Mouse (Mus musculus): Measurements from ENCODE around the gene Cmc1. TPM values are rescaled to one million over a fixed set of nuclear protein-coding genes. Genes with fewer than 3 reads are reported as not detected.

Gene Cmc1
- polyA plus RNA-seq, 1 experiment from 2014 or later = 61.1 TPM

DNA sequence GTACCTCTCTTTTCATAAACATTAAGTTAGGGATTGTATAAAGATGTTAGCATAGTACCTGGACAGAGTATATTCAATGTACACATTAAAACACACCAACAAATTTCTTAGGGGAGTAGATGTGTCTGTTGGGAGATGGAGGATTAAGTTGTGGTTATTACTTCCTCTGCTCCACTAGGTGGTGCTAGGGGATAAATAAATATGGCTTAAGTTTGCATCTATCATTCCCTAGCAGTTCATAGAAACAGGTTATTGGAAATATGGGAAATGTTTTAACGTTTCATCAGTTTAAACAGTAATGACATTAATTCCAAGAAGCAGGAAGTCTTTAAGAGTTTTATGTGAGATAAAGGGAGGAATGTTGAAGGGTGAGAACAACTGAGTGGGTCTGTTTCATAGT, 96.7 kb downstream of the Cmc1 start:
- H3K4me1 ChIP-seq (replicated peaks; ENCODE audit: control insufficient read depth, insufficient read depth, low read length) = no peaks in the 10 kb centered on the region
- H3K27ac ChIP-seq (ENCODE audit: low read depth) = no peak overlapping the region
- DNase-seq (ENCODE audit: low spot score) = no peak
- no peaks in the 10 kb centered on the region for H3K9me3 ChIP-seq (ENCODE audit: control insufficient read depth, low read length)
- H3K36me3 ChIP-seq (ENCODE audit: control insufficient read depth, insufficient read depth, low read length) = peaks cover 72% of the 10 kb centered on the region
- no peak overlapping the region for H3K9ac ChIP-seq (ENCODE audit: low read length)
- no peak for ATAC-seq (replicated peaks; ENCODE audit: low FRiP score, low TSS enrichment, low read depth)
- H3K4me3 ChIP-seq (ENCODE audit: low read depth, low read length) = no peak overlapping the region
- WGBS = 39% methylated on average over 1 of the region's 1 CpGs
- no peaks in the 10 kb centered on the region for H3K27me3 ChIP-seq (replicated peaks; ENCODE audit: control insufficient read depth, insufficient read depth, low read length)
- no peak overlapping the region for H3K4me2 ChIP-seq (ENCODE audit: low read length)

DNA sequence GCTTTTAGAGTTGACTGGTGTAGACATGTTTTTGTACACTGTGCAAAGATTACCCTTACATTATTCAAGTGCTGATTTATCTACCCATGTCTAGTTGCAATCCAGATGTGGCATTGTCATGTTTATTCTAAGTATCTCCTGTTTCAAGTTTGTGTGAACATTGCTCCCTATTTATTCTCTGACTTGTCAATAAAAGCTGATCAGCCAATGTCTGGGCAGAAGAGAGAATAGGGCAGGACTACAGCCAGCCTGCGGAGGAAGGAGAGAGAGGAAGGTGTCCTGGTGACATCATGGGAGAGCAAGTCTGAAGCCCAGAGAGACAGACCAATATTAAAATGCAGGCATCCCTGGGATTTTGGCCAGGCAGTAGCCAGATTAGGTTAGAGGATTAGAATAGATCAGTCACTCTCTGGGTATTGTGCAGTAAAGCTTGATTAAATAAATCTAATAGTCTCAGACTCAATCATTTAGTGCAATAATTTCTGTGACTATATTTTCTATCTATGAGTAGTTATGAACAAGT, 104.9 kb downstream of the Cmc1 start:
- peaks cover 17% of the 10 kb centered on the region for H3K4me1 ChIP-seq (replicated peaks; ENCODE audit: control insufficient read depth, insufficient read depth, low read length)
- H3K9me3 ChIP-seq (ENCODE audit: control insufficient read depth, low read length) = no peaks in the 10 kb centered on the region
- H3K4me3 ChIP-seq (ENCODE audit: low read depth, low read length) = no peak overlapping the region
- no peak overlapping the region for H3K9ac ChIP-seq (ENCODE audit: low read length)
- ATAC-seq (replicated peaks; ENCODE audit: low FRiP score, low TSS enrichment, low read depth) (no peak), DNase-seq (ENCODE audit: low spot score) (no peak)
- no peak overlapping the region for H3K27ac ChIP-seq (ENCODE audit: low read depth)
- no peaks in the 10 kb centered on the region for H3K27me3 ChIP-seq (replicated peaks; ENCODE audit: control insufficient read depth, insufficient read depth, low read length)
- H3K4me2 ChIP-seq (ENCODE audit: low read length) = no peak overlapping the region
- H3K36me3 ChIP-seq (ENCODE audit: control insufficient read depth, insufficient read depth, low read length) = peaks cover 22% of the 10 kb centered on the region
- 57% methylated on average over 1 of the region's 1 CpGs for WGBS

DNA sequence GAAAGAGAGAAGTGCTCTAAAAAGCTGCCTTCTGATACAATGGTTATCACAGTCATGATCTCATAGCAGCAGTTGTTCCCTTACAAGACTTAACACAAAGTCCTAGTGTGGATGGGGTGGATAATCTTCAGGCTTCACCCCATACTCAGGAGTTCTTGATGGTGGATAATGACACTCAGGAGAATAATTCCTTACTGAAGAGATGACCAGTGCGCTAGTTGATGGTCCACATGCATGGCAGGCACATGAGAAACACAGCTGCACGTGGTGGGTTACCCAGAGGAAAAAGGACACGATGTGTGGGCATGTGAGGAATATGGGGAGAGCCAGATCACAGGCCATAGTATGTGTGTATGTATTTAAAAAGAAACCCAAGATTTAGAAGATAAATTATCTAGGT, 106.4 kb downstream of the Cmc1 start:
- DNase-seq (ENCODE audit: low spot score) = no peak
- Histone ChIP-seq H3K9ac (ENCODE audit: low read length) (no peak overlapping the region), H3K36me3 (ENCODE audit: control insufficient read depth, insufficient read depth, low read length) (peaks cover 11% of the 10 kb centered on the region), H3K9me3 (ENCODE audit: control insufficient read depth, low read length) (no peaks in the 10 kb centered on the region), H3K4me3 (ENCODE audit: low read depth, low read length) (no peak overlapping the region), H3K27me3 (replicated peaks; ENCODE audit: control insufficient read depth, insufficient read depth, low read length) (no peaks in the 10 kb centered on the region), H3K4me2 (ENCODE audit: low read length) (no peak overlapping the region), H3K27ac (ENCODE audit: low read depth) (no peak overlapping the region), H3K4me1 (replicated peaks; ENCODE audit: control insufficient read depth, insufficient read depth, low read length) (peaks cover 17% of the 10 kb centered on the region)
- ATAC-seq (replicated peaks; ENCODE audit: low FRiP score, low TSS enrichment, low read depth) = no peak
- WGBS = 91% methylated on average over 3 of the region's 3 CpGs

DNA sequence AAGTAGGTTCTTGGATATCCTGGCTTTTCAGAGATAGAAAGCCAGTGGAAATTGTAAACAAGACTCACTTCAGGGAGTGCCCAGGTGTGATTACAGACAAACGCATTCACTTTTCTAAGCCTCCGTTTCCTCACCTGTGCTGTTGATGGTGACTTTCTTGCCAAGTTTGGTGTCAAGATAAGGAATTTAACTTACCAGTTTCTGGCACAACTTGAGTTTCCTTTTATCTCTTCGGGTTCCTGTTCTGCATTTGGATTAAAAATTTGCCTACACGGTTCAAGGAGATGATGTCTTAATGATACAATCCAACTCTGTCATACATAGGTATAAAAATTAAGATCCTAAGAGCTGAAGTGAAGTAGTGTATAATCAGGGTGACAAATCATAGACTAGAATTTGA, 107.2 kb downstream of the Cmc1 start:
- whole genome bisulfite sequencing = 83% methylated on average over 4 of the region's 4 CpGs
- Histone ChIP-seq H3K4me3 (ENCODE audit: low read depth, low read length) (no peak overlapping the region), H3K27ac (ENCODE audit: low read depth) (no peak overlapping the region), H3K9ac (ENCODE audit: low read length) (no peak overlapping the region), H3K4me2 (ENCODE audit: low read length) (peak overlapping the region; percentile 15; the same call in 1 of the 2 replicates), H3K36me3 (ENCODE audit: control insufficient read depth, insufficient read depth, low read length) (peaks cover 6% of the 10 kb centered on the region; the same call in 1 of the 2 replicates), H3K4me1 (replicated peaks; ENCODE audit: control insufficient read depth, insufficient read depth, low read length) (peaks cover 17% of the 10 kb centered on the region), H3K9me3 (ENCODE audit: control insufficient read depth, low read length) (no peaks in the 10 kb centered on the region), H3K27me3 (replicated peaks; ENCODE audit: control insufficient read depth, insufficient read depth, low read length) (no peaks in the 10 kb centered on the region)
- no peak for DNase-seq (ENCODE audit: low spot score)
- ATAC-seq (replicated peaks; ENCODE audit: low FRiP score, low TSS enrichment, low read depth) = no peak

DNA sequence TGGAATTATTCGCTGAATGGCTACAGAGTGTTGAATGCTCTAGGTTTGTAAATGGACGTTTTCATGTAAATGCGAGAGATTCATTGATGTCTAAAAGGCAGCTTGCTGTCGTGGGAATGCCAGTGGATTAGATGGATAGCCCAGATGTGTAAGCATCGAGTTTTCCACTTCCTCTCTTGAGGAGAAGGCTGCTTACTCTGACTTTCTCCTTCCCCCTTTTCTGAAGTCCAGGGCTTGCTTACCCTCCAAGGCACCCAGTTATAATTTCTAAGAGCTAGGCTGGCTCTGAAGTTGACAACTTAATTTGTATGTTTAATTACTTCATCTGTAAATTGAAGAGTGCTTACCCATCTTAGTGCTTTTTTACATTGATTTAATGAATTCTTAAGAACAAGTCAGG, 108.3 kb downstream of the Cmc1 start:
- peaks cover 17% of the 10 kb centered on the region for H3K4me1 ChIP-seq (replicated peaks; ENCODE audit: control insufficient read depth, insufficient read depth, low read length)
- peak overlapping the region; percentile 82 for H3K4me2 ChIP-seq (ENCODE audit: low read length)
- H3K4me3 ChIP-seq (ENCODE audit: low read depth, low read length) = peak overlapping the region; percentile 81
- H3K27ac ChIP-seq (ENCODE audit: low read depth) = no peak overlapping the region
- 18% methylated on average over 5 of the region's 5 CpGs for WGBS
- peak overlapping the region; percentile 91 for H3K9ac ChIP-seq (ENCODE audit: low read length)
- DNase-seq (ENCODE audit: low spot score) = no peak
- H3K27me3 ChIP-seq (replicated peaks; ENCODE audit: control insufficient read depth, insufficient read depth, low read length) = no peaks in the 10 kb centered on the region
- H3K36me3 ChIP-seq (ENCODE audit: control insufficient read depth, insufficient read depth, low read length) = no peaks in the 10 kb centered on the region
- H3K9me3 ChIP-seq (ENCODE audit: control insufficient read depth, low read length) = no peaks in the 10 kb centered on the region
- no peak for ATAC-seq (replicated peaks; ENCODE audit: low FRiP score, low TSS enrichment, low read depth)

DNA sequence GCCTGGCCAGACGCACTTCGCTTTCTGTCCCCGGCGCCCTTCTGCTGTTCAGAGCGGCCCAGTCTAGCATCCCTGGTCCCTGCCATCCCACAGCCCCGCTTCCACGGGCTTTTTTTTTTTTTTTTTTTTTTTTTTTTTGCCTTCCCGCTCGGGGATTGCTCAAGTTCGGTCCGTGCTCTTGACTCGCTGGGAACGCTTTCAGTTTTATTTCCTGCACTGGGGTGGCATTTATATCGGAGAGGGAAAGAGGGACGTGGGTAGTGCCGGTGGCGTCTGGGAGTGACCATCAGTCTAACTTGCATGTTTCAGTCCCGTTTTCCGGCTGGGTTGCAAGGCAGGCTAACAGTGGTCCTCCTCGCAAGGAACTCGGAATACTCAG, 109.0 kb downstream of the Cmc1 start:
- DNase-seq (ENCODE audit: low spot score) = no peak
- under 1% methylated on average over 21 of the region's 21 CpGs for WGBS

DNA sequence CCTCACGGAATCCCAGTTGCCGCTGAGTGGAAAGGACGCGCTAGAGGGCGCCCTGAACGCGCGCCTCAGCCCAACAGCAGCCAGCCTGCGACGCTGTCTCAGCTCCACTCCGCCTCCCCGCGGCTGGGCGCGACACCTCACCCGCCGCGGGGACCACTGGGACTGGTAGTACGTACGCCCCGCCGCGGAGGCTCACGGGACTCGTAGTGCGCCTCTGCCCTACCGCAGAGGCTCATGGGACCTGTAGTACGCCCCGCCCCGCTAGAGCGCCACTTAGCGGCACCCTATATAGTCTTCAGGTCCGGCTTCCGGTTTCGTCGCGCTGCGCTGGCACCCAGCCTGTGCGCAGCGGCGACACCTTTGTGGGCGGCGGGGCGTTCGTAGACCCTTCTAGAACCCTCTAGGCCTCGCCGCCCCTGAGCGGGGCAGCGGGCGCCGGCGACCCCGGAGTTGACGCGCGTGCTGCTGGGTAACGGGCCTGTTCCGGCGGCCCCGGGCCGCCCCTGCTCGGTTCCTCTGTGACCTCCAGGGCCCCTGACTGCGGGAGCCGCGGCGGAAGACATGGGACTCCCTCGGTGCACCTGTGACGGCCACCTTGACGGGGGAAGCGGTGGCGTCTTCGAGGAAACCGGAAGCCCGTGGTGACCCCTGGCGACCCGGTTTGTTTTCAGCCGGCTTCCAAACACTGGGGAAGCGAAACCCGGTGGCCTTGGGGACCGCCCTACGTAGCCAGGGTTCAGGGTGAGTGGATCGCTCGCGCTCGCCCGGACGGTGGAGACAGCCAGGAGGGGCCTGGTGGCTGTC, 109.6 kb downstream of the Cmc1 start, which contains the start of gene Azi2:
Gene Azi2 (plus strand): TSS at position 282 of the 804 bp plus-strand sequence.
- no peaks in the 10 kb centered on the region for H3K27me3 ChIP-seq (replicated peaks; ENCODE audit: control insufficient read depth, insufficient read depth, low read length)
- H3K4me2 ChIP-seq (ENCODE audit: low read length) = peak within 1 kb of the TSS; percentile 82
- under 1% methylated on average over 87 of the region's 87 CpGs for WGBS
- DNase-seq (ENCODE audit: low spot score) (peak; percentile 94), ATAC-seq (replicated peaks; ENCODE audit: low FRiP score, low TSS enrichment, low read depth) (peak; percentile 98)
- H3K4me1 ChIP-seq (replicated peaks; ENCODE audit: control insufficient read depth, insufficient read depth, low read length) = peaks cover 17% of the 10 kb centered on the region
- peak within 1 kb of the TSS; percentile 91 for H3K9ac ChIP-seq (ENCODE audit: low read length)
- peak within 1 kb of the TSS; percentile 91 for H3K27ac ChIP-seq (ENCODE audit: low read depth)
- peak within 1 kb of the TSS; percentile 81 for H3K4me3 ChIP-seq (ENCODE audit: low read depth, low read length)
- no peaks in the 10 kb centered on the region for H3K36me3 ChIP-seq (ENCODE audit: control insufficient read depth, insufficient read depth, low read length)
- no peaks in the 10 kb centered on the region for H3K9me3 ChIP-seq (ENCODE audit: control insufficient read depth, low read length)

More for the DNA sequence above, 109.0 kb downstream of the Cmc1 start:
- peaks cover 17% of the 10 kb centered on the region for H3K4me1 ChIP-seq (replicated peaks; ENCODE audit: control insufficient read depth, insufficient read depth, low read length)
- ATAC-seq (replicated peaks; ENCODE audit: low FRiP score, low TSS enrichment, low read depth) = no peak
- H3K36me3 ChIP-seq (ENCODE audit: control insufficient read depth, insufficient read depth, low read length) = no peaks in the 10 kb centered on the region
- H3K27ac ChIP-seq (ENCODE audit: low read depth) = peak overlapping the region; percentile 91
- H3K9ac ChIP-seq (ENCODE audit: low read length) = peak overlapping the region; percentile 91
- no peaks in the 10 kb centered on the region for H3K9me3 ChIP-seq (ENCODE audit: control insufficient read depth, low read length)
- peak overlapping the region; percentile 82 for H3K4me2 ChIP-seq (ENCODE audit: low read length)
- peak overlapping the region; percentile 81 for H3K4me3 ChIP-seq (ENCODE audit: low read depth, low read length)
- no peaks in the 10 kb centered on the region for H3K27me3 ChIP-seq (replicated peaks; ENCODE audit: control insufficient read depth, insufficient read depth, low read length)

DNA sequence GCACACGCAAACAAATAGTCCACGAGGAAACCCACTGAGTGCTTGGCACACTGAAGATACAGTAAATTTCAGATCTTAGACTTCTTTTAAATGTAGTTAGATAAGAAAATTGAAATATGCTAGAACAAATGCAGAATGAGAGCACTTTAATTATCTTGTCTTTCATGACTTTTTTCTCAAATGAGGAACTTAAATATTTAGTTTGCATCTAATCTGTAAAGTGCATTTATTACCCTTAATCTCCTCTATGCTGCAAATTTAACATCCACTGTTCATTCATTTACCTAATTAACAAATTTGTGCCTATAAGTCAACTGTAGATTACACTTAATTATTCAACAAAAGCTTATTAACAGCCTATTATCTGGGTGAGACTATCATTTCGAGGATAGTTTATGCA, 115.0 kb downstream of the Cmc1 start:
- ATAC-seq (replicated peaks; ENCODE audit: low FRiP score, low TSS enrichment, low read depth) = no peak
- no peak for DNase-seq (ENCODE audit: low spot score)
- WGBS = 85% methylated on average over 3 of the region's 3 CpGs
- Histone ChIP-seq H3K27ac (ENCODE audit: low read depth) (no peak overlapping the region), H3K4me2 (ENCODE audit: low read length) (no peak overlapping the region), H3K9me3 (ENCODE audit: control insufficient read depth, low read length) (no peaks in the 10 kb centered on the region), H3K9ac (ENCODE audit: low read length) (no peak overlapping the region), H3K4me1 (replicated peaks; ENCODE audit: control insufficient read depth, insufficient read depth, low read length) (no peaks in the 10 kb centered on the region), H3K36me3 (ENCODE audit: control insufficient read depth, insufficient read depth, low read length) (no peaks in the 10 kb centered on the region), H3K27me3 (replicated peaks; ENCODE audit: control insufficient read depth, insufficient read depth, low read length) (no peaks in the 10 kb centered on the region), H3K4me3 (ENCODE audit: low read depth, low read length) (no peak overlapping the region)

DNA sequence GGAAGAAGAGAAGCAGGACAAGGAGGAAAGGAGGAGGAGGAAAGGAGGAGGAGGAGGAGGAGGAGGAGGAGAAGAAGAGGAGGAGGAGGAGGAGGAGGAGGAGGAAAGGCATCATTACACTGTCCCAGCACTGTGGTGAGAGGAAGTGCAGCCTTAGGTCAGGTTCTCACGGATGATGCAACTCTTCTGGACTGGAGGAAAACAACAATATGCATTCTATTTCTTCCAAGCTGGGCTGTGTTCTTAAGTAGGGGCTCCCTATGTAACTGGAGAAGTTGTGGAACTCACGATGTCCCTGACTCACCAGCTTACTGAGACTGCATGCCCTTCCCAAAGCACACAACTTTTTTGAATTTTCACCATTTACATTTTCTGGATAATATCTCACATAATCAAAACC, 118.3 kb downstream of the Cmc1 start:
- no peak overlapping the region for H3K27ac ChIP-seq (ENCODE audit: low read depth)
- no peak for ATAC-seq (replicated peaks; ENCODE audit: low FRiP score, low TSS enrichment, low read depth)

More for the DNA sequence above, 118.3 kb downstream of the Cmc1 start:
- Histone ChIP-seq H3K9me3 (ENCODE audit: control insufficient read depth, low read length) (no peaks in the 10 kb centered on the region), H3K4me3 (ENCODE audit: low read depth, low read length) (no peak overlapping the region), H3K4me2 (ENCODE audit: low read length) (no peak overlapping the region), H3K27me3 (replicated peaks; ENCODE audit: control insufficient read depth, insufficient read depth, low read length) (no peaks in the 10 kb centered on the region), H3K36me3 (ENCODE audit: control insufficient read depth, insufficient read depth, low read length) (no peaks in the 10 kb centered on the region), H3K9ac (ENCODE audit: low read length) (no peak overlapping the region), H3K4me1 (replicated peaks; ENCODE audit: control insufficient read depth, insufficient read depth, low read length) (no peaks in the 10 kb centered on the region)
- DNase-seq (ENCODE audit: low spot score) = no peak
- WGBS = 29% methylated on average over 2 of the region's 2 CpGs

All from intestine, embryonic 14.5 days (tissue).